Mouse (Mus musculus) small intestine, adult 2 months (tissue): Measurements from ENCODE around the gene Lhfpl2.

Source experiments
- CTCF ChIP-seq: fragments of 200-500 bp; IDR thresholded peaks from 2 replicates; pipeline ENCODE4 v1.5.1; 2012; ENCODE audit warnings: low read depth, mild to moderate bottlenecking, control low read depth, inconsistent platforms, low read length, moderate library complexity, mixed read lengths; ENCODE audit not compliant: insufficient replicate concordance, insufficient read length; ENCODE audit errors: extremely low read depth
- POLR2A ChIP-seq: fragments of 200-500 bp; IDR thresholded peaks from 2 replicates; pipeline ENCODE4 v1.6.1; 2012; ENCODE audit warnings: low read depth, mild to moderate bottlenecking, control low read depth, inconsistent platforms, low read length, moderate library complexity

GRCm38 (mm10) chr13:94011996-94012575 lies 45.5 kb upstream of the Lhfpl2 start:
- TF ChIP-seq CTCF (no peak), POLR2A (no peak)
